Mouse (Mus musculus): ENCODE data around the gene Mdm2. TPM values are rescaled to one million over a fixed set of nuclear protein-coding genes. Genes with fewer than 3 reads are reported as not detected.

Mdm2 gene
- polyA plus RNA-seq, 2 experiments from 2014 or later, result 44.4 to 62.8 TPM

- ATAC-seq, result no peak
Observed at GRCm38 (mm10) chr10:117655460-117655859, 55.1 kb downstream of the Mdm2 start.

- ATAC-seq, result no peak
Observed at GRCm38 (mm10) chr10:117654576-117655123, 55.9 kb downstream of the Mdm2 start.

- ATAC-seq, result no peak
Observed at GRCm38 (mm10) chr10:117653779-117654173, 56.8 kb downstream of the Mdm2 start.

GRCm38 (mm10) chr10:117652930-117653778 lies 57.4 kb downstream of the Mdm2 start:
- no peak for ATAC-seq

GRCm38 (mm10) chr10:117652378-117652774 lies 58.2 kb downstream of the Mdm2 start:
- ATAC-seq, result no peak

- ATAC-seq, result peak; percentile 48
Observed at GRCm38 (mm10) chr10:117651587-117652377, 58.8 kb downstream of the Mdm2 start.

GRCm38 (mm10) chr10:117650725-117651124 lies 59.8 kb downstream of the Mdm2 start:
- no peak for ATAC-seq

- no peak for ATAC-seq
Observed at GRCm38 (mm10) chr10:117650042-117650655, 60.4 kb downstream of the Mdm2 start.

- no peak for ATAC-seq
Observed at GRCm38 (mm10) chr10:117649292-117650041, 61.1 kb downstream of the Mdm2 start.

GRCm38 (mm10) chr10:117648643-117649042 lies 61.9 kb downstream of the Mdm2 start:
- ATAC-seq, result no peak

GRCm38 (mm10) chr10:117647964-117648472 lies 62.5 kb downstream of the Mdm2 start:
- no peak for ATAC-seq

GRCm38 (mm10) chr10:117647158-117647505 lies 63.4 kb downstream of the Mdm2 start:
- no peak for ATAC-seq

GRCm38 (mm10) chr10:117646482-117647157 lies 63.9 kb downstream of the Mdm2 start:
- no peak for ATAC-seq

- ATAC-seq, result no peak
Observed at GRCm38 (mm10) chr10:117645487-117645964, 65.0 kb downstream of the Mdm2 start.

- ATAC-seq, result no peak
Observed at GRCm38 (mm10) chr10:117644828-117645227, 65.7 kb downstream of the Mdm2 start.

- ATAC-seq, result no peak
Observed at GRCm38 (mm10) chr10:117644429-117644748, 66.2 kb downstream of the Mdm2 start.

- no peak for ATAC-seq
Observed at GRCm38 (mm10) chr10:117643711-117644428, 66.7 kb downstream of the Mdm2 start.

- ATAC-seq, result no peak
Observed at GRCm38 (mm10) chr10:117643302-117643701, 67.3 kb downstream of the Mdm2 start.

- no peak for ATAC-seq
Observed at GRCm38 (mm10) chr10:117642491-117643262, 67.9 kb downstream of the Mdm2 start.

- no peak for ATAC-seq
Observed at GRCm38 (mm10) chr10:117642201-117642450, 68.4 kb downstream of the Mdm2 start.

Data from activated CD4-positive, CD25-positive, alpha-beta regulatory T cell, adult 4 months (primary cell).